Mouse (Mus musculus): Measurements from ENCODE around the gene Sulf2. TPM values are rescaled to one million over a fixed set of nuclear protein-coding genes. Genes with fewer than 3 reads are reported as not detected.

Sulf2 gene
- polyA plus RNA-seq, 1 experiment from 2014 or later = 25.3 TPM

- Histone ChIP-seq H3K4me3 (no peak overlapping the region), H3K9me3 (replicated peaks) (no peaks in the 10 kb centered on the region), H3K4me2 (peak overlapping the region; percentile 38), H3K4me1 (peaks cover 29% of the 10 kb centered on the region), H3K36me3 (ENCODE audit: poor library complexity, severe bottlenecking) (no peaks in the 10 kb centered on the region), H3K9ac (peak overlapping the region; percentile 39), H3K27ac (peak overlapping the region; percentile 62), H3K27me3 (no peaks in the 10 kb centered on the region)
- ATAC-seq = peak; percentile 53; the same call in 1 of the 2 replicates
- WGBS = 37% methylated on average over 7 of the region's 7 CpGs
These were observed 124.1 kb downstream of the Sulf2 start for GRCm38 (mm10) chr2:166031120-166031929.

DNA sequence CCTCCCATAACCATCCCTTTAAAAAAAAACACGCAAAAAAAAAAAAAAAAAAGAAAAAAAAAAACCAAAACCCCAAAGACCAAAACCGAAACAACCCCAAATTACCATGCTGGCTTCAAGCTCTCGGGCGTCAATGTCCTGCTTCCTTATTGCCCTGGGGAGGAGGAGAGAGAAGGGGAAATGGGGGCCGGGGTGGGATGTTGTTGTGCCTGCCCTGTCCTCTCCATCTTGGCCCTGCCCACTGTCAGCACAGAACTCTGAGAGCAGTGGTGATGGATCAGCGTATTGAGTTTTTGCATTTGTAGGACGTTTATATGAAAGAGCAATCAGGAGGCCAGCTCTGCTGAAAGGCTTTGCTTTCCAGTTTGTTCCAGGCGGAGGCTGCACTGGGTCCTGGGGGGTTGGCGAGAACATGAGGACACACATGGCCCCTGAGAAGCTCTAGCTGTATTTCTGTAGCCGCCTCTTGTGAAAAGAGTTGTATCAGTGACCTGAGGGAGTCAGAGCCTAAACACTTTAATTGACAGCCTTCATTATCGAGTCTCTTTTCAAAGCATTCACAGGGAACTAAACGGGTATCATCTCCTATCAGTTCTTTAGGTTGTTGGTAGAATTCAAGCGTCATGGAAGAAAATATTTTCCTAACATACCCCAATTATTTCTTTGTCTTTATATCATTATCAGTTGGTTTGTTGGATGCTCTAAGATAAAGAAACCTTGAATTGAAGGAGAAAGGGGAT, 125.0 kb downstream of the Sulf2 start:
- Histone ChIP-seq H3K4me3 (no peak overlapping the region), H3K27ac (peak overlapping the region; percentile 16; the same call in 1 of the 2 replicates), H3K27me3 (no peaks in the 10 kb centered on the region), H3K4me2 (peak overlapping the region; percentile 38), H3K4me1 (peaks cover 29% of the 10 kb centered on the region), H3K36me3 (ENCODE audit: poor library complexity, severe bottlenecking) (no peaks in the 10 kb centered on the region), H3K9ac (peak overlapping the region; percentile 1; the same call in 1 of the 2 replicates), H3K9me3 (replicated peaks) (no peaks in the 10 kb centered on the region)
- WGBS = 20% methylated on average over 13 of the region's 13 CpGs
- ATAC-seq = no peak

DNA sequence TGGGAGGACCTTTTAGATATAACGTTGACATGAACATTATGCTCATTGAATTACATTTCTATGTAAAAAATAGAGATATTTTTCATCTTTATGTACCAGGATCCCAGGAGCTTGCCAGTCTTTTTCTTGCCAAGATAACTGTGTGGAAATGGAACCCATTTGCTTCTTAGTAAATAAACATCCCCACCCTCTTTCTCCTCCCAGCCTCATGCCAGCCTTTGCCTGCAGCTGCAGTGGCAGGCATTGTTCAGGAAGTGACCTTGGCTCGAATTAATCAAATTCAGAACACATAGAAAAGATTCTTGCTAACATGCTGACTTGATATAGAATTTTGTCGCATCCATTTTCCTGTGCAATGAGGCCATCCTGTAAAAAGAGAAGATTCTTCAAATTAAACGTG, 126.2 kb downstream of the Sulf2 start:
- no peak for ATAC-seq
- no peaks in the 10 kb centered on the region for H3K36me3 ChIP-seq (ENCODE audit: poor library complexity, severe bottlenecking)
- H3K27me3 ChIP-seq = no peaks in the 10 kb centered on the region
- H3K9ac ChIP-seq = no peak overlapping the region
- 58% methylated on average over 4 of the region's 4 CpGs for WGBS
- no peak overlapping the region for H3K4me2 ChIP-seq
- H3K9me3 ChIP-seq (replicated peaks) = no peaks in the 10 kb centered on the region
- H3K4me1 ChIP-seq = peaks cover 32% of the 10 kb centered on the region
- H3K4me3 ChIP-seq = no peak overlapping the region
- no peak overlapping the region for H3K27ac ChIP-seq

- no peak for ATAC-seq
- Histone ChIP-seq H3K27me3 (no peaks in the 10 kb centered on the region), H3K27ac (no peak overlapping the region), H3K9ac (no peak overlapping the region), H3K36me3 (ENCODE audit: poor library complexity, severe bottlenecking) (no peaks in the 10 kb centered on the region), H3K4me2 (no peak overlapping the region), H3K9me3 (replicated peaks) (no peaks in the 10 kb centered on the region), H3K4me3 (no peak overlapping the region), H3K4me1 (peaks cover 36% of the 10 kb centered on the region)
- WGBS = 97% methylated on average over 3 of the region's 3 CpGs
These were observed 127.6 kb downstream of the Sulf2 start for GRCm38 (mm10) chr2:166027834-166028233.

DNA sequence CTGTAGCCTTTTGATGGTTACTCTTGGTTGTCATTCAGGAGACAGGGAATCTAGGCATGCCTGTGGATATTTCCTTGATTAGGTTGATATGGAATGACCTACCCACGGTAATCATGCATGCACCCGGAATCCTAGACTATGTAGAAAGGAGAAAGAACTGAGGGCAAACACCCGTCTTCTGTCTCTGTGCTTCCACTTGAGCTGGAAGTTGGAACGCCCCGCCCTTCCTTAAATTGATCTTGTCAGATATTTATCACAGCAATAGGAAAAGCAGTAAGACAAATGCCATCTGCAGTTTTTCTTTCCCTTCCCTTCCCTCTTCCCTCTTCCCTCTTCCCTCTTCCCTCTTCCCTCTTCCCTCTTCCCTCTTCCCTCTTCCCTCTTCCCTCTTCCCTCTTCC, 129.5 kb downstream of the Sulf2 start:
- no peak overlapping the region for H3K9ac ChIP-seq
- no peak overlapping the region for H3K4me3 ChIP-seq
- no peaks in the 10 kb centered on the region for H3K27me3 ChIP-seq
- H3K9me3 ChIP-seq (replicated peaks) = no peaks in the 10 kb centered on the region
- H3K4me1 ChIP-seq = peaks cover 44% of the 10 kb centered on the region
- H3K36me3 ChIP-seq (ENCODE audit: poor library complexity, severe bottlenecking) = no peaks in the 10 kb centered on the region
- WGBS = 84% methylated on average over 5 of the region's 5 CpGs
- H3K4me2 ChIP-seq = no peak overlapping the region
- H3K27ac ChIP-seq = no peak overlapping the region
- ATAC-seq = no peak

DNA sequence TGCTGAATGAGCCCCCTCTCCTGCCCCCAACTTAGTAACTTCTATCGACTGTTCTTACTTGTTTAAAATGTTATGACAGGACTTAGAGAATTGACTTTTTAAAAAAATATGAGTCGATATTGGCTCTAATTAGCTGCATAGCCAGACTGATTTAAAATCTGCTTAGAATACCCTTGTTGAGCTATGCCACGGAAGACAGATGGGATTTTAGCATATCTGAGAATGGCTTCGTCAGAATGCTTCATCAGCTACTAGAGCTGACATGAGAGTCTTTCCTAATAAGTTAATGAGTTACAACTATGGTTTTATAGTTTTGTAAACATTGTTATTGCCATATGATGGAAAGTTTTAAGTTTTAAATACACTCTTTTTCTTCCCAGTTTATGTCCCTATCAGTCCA, 130.8 kb downstream of the Sulf2 start:
- no peaks in the 10 kb centered on the region for H3K27me3 ChIP-seq
- H3K9me3 ChIP-seq (replicated peaks) = no peaks in the 10 kb centered on the region
- no peaks in the 10 kb centered on the region for H3K36me3 ChIP-seq (ENCODE audit: poor library complexity, severe bottlenecking)
- no peak overlapping the region for H3K9ac ChIP-seq
- no peak overlapping the region for H3K4me2 ChIP-seq
- no peak overlapping the region for H3K4me3 ChIP-seq
- peaks cover 38% of the 10 kb centered on the region for H3K4me1 ChIP-seq
- ATAC-seq = no peak
- 62% methylated on average over 4 of the region's 4 CpGs for WGBS
- H3K27ac ChIP-seq = no peak overlapping the region

DNA sequence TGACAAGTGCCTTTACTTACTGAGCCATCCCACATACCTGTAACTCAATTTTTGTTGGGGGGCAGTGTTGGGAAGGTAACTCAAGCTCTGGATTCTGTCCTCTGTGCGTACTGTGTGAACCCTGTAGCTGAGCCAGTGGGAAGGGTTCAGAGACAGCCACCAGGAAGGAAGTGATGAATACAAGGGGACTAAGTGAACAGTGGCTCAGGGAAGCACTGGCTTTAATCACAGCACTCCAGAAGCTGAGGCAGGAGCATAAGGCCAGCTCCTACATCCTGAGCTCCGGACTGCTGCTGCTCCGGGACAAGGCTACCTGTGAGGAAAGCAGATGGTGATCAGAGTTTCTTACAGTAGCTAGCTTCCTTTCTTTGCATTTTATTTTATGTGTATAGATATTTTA, 131.4 kb downstream of the Sulf2 start:
- Histone ChIP-seq H3K4me2 (no peak overlapping the region), H3K4me1 (peaks cover 34% of the 10 kb centered on the region), H3K9ac (no peak overlapping the region), H3K4me3 (no peak overlapping the region), H3K36me3 (ENCODE audit: poor library complexity, severe bottlenecking) (no peaks in the 10 kb centered on the region), H3K27me3 (no peaks in the 10 kb centered on the region), H3K9me3 (replicated peaks) (no peaks in the 10 kb centered on the region), H3K27ac (no peak overlapping the region)
- ATAC-seq = no peak
- WGBS = 91% methylated on average over 3 of the region's 3 CpGs

Other genes with a start within 250 kb of the Sulf2 start
- gene Ncoa3, start 163.0 kb downstream of the Sulf2 start, polyA plus RNA-seq (2015; fragmentation: Nextera tagmentation; extraction: Ambion mirVana) = 9.1 and 9.7 TPM in 2 replicates

Measured in forebrain, embryonic 13.5 days (tissue).